ENCODE assay signal across 26 mouse cellular contexts in genomic region chr7:133459306-133459705, GRCm38 (mm10).
"Had no signal": no experiment of that assay in that cellular context is flagged by ENCODE, and none has a peak within 500 bp of the region (broad histone marks: within the 10 kb centered on the region; RNA-seq: fewer than 3 reads in every experiment).

No protein-coding gene starts in this region.

- H3K9me3 ChIP-seq: intestine, embryonic 15.5 days; liver, embryonic 13.5 days had no signal

- H3K27ac ChIP-seq: gastrocnemius, adult 2 months; heart, adult 2 months; hindbrain, embryonic 10.5 days; hindbrain, embryonic 12.5 days; hindbrain, embryonic 14.5 days; intestine, embryonic 15.5 days; limb, embryonic 12.5 days; liver, embryonic 13.5 days had no signal

- ATAC-seq: hindbrain, embryonic 16.5 days; inflammation-experienced regulatory T-cells, adult 6 months; intestine, embryonic 15.5 days; intestine, postnatal 0 days had no signal

- H3K36me3 ChIP-seq: heart, embryonic 12.5 days; hindbrain, embryonic 10.5 days; hindbrain, embryonic 12.5 days; intestine, embryonic 15.5 days; limb, embryonic 12.5 days; liver, embryonic 13.5 days had no signal

- DNase-seq: gastrocnemius, adult 2 months; gastrocnemius, postnatal 10 days; gastrocnemius, postnatal 25 days; heart, adult 2 months; heart, postnatal 10 days; heart, postnatal 4 days; kidney, adult 18-20 months; kidney, adult 8-10 months; kidney, postnatal 10 days; kidney, postnatal 25 days; kidney, postnatal 4 days; layer of hippocampus, adult 9-11 months; layer of hippocampus, postnatal 36 days; left cerebral cortex, postnatal 4 days; liver; liver, embryonic 13.5 days had no signal

- H3K4me3 ChIP-seq: gastrocnemius, adult 2 months; heart, adult 2 months; heart, embryonic 12.5 days; hindbrain, embryonic 10.5 days; hindbrain, embryonic 12.5 days; intestine, embryonic 15.5 days; limb, embryonic 12.5 days; liver, embryonic 13.5 days had no signal

- H3K4me1 ChIP-seq: intestine, embryonic 15.5 days; liver, embryonic 13.5 days had no signal

- H3K4me2 ChIP-seq: heart, embryonic 12.5 days; hindbrain, embryonic 12.5 days; hindbrain, embryonic 14.5 days; intestine, embryonic 15.5 days; limb, embryonic 12.5 days; liver, embryonic 11.5 days; liver, embryonic 13.5 days had no signal

- H3K27me3 ChIP-seq: heart, embryonic 12.5 days; hindbrain, embryonic 12.5 days; intestine, embryonic 15.5 days; limb, embryonic 12.5 days; liver, embryonic 13.5 days had no signal

- H3K9ac ChIP-seq: heart, embryonic 12.5 days; hindbrain, embryonic 12.5 days; hindbrain, embryonic 14.5 days; intestine, embryonic 15.5 days; limb, embryonic 12.5 days; liver, embryonic 13.5 days had no signal
